Mouse (Mus musculus): ENCODE data around the gene Nptx1. TPM values are rescaled to one million over a fixed set of nuclear protein-coding genes. Genes with fewer than 3 reads are reported as not detected.
A peak's percentile ranks its signal among the peaks of the same experiment; 100 is the strongest.

Gene Nptx1
- polyA plus RNA-seq, 1 experiment from 2014 or later: 4.0 TPM

GRCm38 (mm10) chr11:119563166-119563565, 15.6 kb upstream of the Nptx1 start:
- WGBS: 67% methylated on average over 9 of the region's 9 CpGs
- no peaks in the 10 kb centered on the region for H3K9me3 ChIP-seq
- no peak for ATAC-seq (ENCODE audit: low FRiP score)
- no peak overlapping the region for H3K4me2 ChIP-seq
- no peaks in the 10 kb centered on the region for H3K36me3 ChIP-seq (replicated peaks)
- H3K4me3 ChIP-seq (replicated peaks): no peak overlapping the region
- no peak overlapping the region for H3K27ac ChIP-seq
- H3K9ac ChIP-seq: no peak overlapping the region
- peaks cover 32% of the 10 kb centered on the region for H3K4me1 ChIP-seq
- H3K27me3 ChIP-seq: peaks cover 30% of the 10 kb centered on the region

- Histone ChIP-seq H3K27ac (no peak overlapping the region), H3K4me3 (replicated peaks) (no peak overlapping the region), H3K9me3 (no peaks in the 10 kb centered on the region), H3K4me1 (peaks cover 41% of the 10 kb centered on the region), H3K36me3 (replicated peaks) (no peaks in the 10 kb centered on the region), H3K9ac (no peak overlapping the region), H3K4me2 (no peak overlapping the region), H3K27me3 (peaks cover 30% of the 10 kb centered on the region)
- 35% methylated on average over 6 of the region's 6 CpGs for WGBS
- ATAC-seq (ENCODE audit: low FRiP score): no peak
Measured at GRCm38 (mm10) chr11:119562286-119562685, 14.7 kb upstream of the Nptx1 start.

GRCm38 (mm10) chr11:119558870-119559610, 11.5 kb upstream of the Nptx1 start:
- Histone ChIP-seq H3K9me3 (no peaks in the 10 kb centered on the region), H3K36me3 (replicated peaks) (no peaks in the 10 kb centered on the region), H3K4me2 (peak overlapping the region; percentile 36), H3K4me3 (replicated peaks) (no peak overlapping the region), H3K9ac (peak overlapping the region; percentile 47), H3K4me1 (peaks cover 38% of the 10 kb centered on the region), H3K27ac (peak overlapping the region; percentile 90), H3K27me3 (peaks cover 32% of the 10 kb centered on the region)
- peak; percentile 79 for ATAC-seq (ENCODE audit: low FRiP score)
- 6% methylated on average over 9 of the region's 9 CpGs for WGBS

GRCm38 (mm10) chr11:119557940-119558869, 10.7 kb upstream of the Nptx1 start:
- H3K4me2 ChIP-seq: peak overlapping the region; percentile 36
- no peak overlapping the region for H3K4me3 ChIP-seq (replicated peaks)
- H3K27me3 ChIP-seq: peaks cover 28% of the 10 kb centered on the region
- WGBS: 12% methylated on average over 17 of the region's 17 CpGs
- no peaks in the 10 kb centered on the region for H3K9me3 ChIP-seq
- H3K27ac ChIP-seq: peak overlapping the region; percentile 90
- H3K9ac ChIP-seq: peak overlapping the region; percentile 38
- H3K36me3 ChIP-seq (replicated peaks): no peaks in the 10 kb centered on the region
- peaks cover 40% of the 10 kb centered on the region for H3K4me1 ChIP-seq
- ATAC-seq (ENCODE audit: low FRiP score): peak; percentile 64

- H3K27ac ChIP-seq: no peak overlapping the region
- peaks cover 52% of the 10 kb centered on the region for H3K27me3 ChIP-seq
- no peak overlapping the region for H3K4me3 ChIP-seq (replicated peaks)
- ATAC-seq (ENCODE audit: low FRiP score): no peak
- no peak overlapping the region for H3K9ac ChIP-seq
- H3K9me3 ChIP-seq: no peaks in the 10 kb centered on the region
- H3K4me2 ChIP-seq: no peak overlapping the region
- no peaks in the 10 kb centered on the region for H3K36me3 ChIP-seq (replicated peaks)
- H3K4me1 ChIP-seq: peaks cover 56% of the 10 kb centered on the region
- 85% methylated on average over 7 of the region's 7 CpGs for WGBS
Measured at GRCm38 (mm10) chr11:119555170-119555569, 7.6 kb upstream of the Nptx1 start.

GRCm38 (mm10) chr11:119554706-119555105, 7.2 kb upstream of the Nptx1 start:
- Histone ChIP-seq H3K36me3 (replicated peaks) (no peaks in the 10 kb centered on the region), H3K4me3 (replicated peaks) (no peak overlapping the region), H3K4me2 (no peak overlapping the region), H3K9ac (no peak overlapping the region), H3K4me1 (peaks cover 56% of the 10 kb centered on the region), H3K9me3 (no peaks in the 10 kb centered on the region), H3K27ac (no peak overlapping the region), H3K27me3 (peaks cover 57% of the 10 kb centered on the region)
- 87% methylated on average over 7 of the region's 7 CpGs for WGBS
- no peak for ATAC-seq (ENCODE audit: low FRiP score)

- no peak overlapping the region for H3K4me2 ChIP-seq
- no peak overlapping the region for H3K4me3 ChIP-seq (replicated peaks)
- no peak for ATAC-seq (ENCODE audit: low FRiP score)
- H3K9ac ChIP-seq: no peak overlapping the region
- H3K27ac ChIP-seq: no peak overlapping the region
- WGBS: 75% methylated on average over 9 of the region's 9 CpGs
- no peaks in the 10 kb centered on the region for H3K9me3 ChIP-seq
- no peaks in the 10 kb centered on the region for H3K36me3 ChIP-seq (replicated peaks)
- peaks cover 73% of the 10 kb centered on the region for H3K27me3 ChIP-seq
- H3K4me1 ChIP-seq: peaks cover 56% of the 10 kb centered on the region
Measured at GRCm38 (mm10) chr11:119552902-119553802, 5.6 kb upstream of the Nptx1 start.

GRCm38 (mm10) chr11:119552301-119552700, 4.7 kb upstream of the Nptx1 start:
- H3K27ac ChIP-seq: no peak overlapping the region

GRCm38 (mm10) chr11:119551468-119551867, 3.9 kb upstream of the Nptx1 start:
- 37% methylated on average over 3 of the region's 3 CpGs for WGBS
- peaks cover 62% of the 10 kb centered on the region for H3K4me1 ChIP-seq
- peak overlapping the region; percentile 39; the same call in 1 of the 2 replicates for H3K27ac ChIP-seq

More at GRCm38 (mm10) chr11:119552301-119552700, 4.7 kb upstream of the Nptx1 start:
- Histone ChIP-seq H3K4me2 (no peak overlapping the region), H3K4me1 (peaks cover 56% of the 10 kb centered on the region), H3K27me3 (peaks cover 81% of the 10 kb centered on the region), H3K4me3 (replicated peaks) (no peak overlapping the region), H3K9me3 (no peaks in the 10 kb centered on the region), H3K36me3 (replicated peaks) (no peaks in the 10 kb centered on the region), H3K9ac (no peak overlapping the region)
- 75% methylated on average over 1 of the region's 1 CpGs for WGBS
- ATAC-seq (ENCODE audit: low FRiP score): no peak

GRCm38 (mm10) chr11:119550546-119551335, 3.2 kb upstream of the Nptx1 start:
- 54% methylated on average over 10 of the region's 10 CpGs for WGBS
- Histone ChIP-seq H3K36me3 (replicated peaks) (no peaks in the 10 kb centered on the region), H3K4me2 (0 out of 2 replicates have a peak overlapping the region, but pooled peaks have one; percentile 11), H3K27me3 (peaks cover 87% of the 10 kb centered on the region), H3K9me3 (no peaks in the 10 kb centered on the region), H3K9ac (no peak overlapping the region), H3K27ac (peak overlapping the region; percentile 39), H3K4me3 (replicated peaks) (no peak overlapping the region), H3K4me1 (peaks cover 69% of the 10 kb centered on the region)
- ATAC-seq (ENCODE audit: low FRiP score): peak; percentile 40; the same call in 1 of the 2 replicates

More at GRCm38 (mm10) chr11:119551468-119551867, 3.9 kb upstream of the Nptx1 start:
- Histone ChIP-seq H3K36me3 (replicated peaks) (no peaks in the 10 kb centered on the region), H3K4me2 (0 out of 2 replicates have a peak overlapping the region, but pooled peaks have one; percentile 11), H3K9ac (no peak overlapping the region), H3K9me3 (no peaks in the 10 kb centered on the region), H3K27me3 (peaks cover 86% of the 10 kb centered on the region), H3K4me3 (replicated peaks) (no peak overlapping the region)
- no peak for ATAC-seq (ENCODE audit: low FRiP score)

- Histone ChIP-seq H3K36me3 (replicated peaks) (no peaks in the 10 kb centered on the region), H3K9ac (peak overlapping the region; percentile 12), H3K9me3 (no peaks in the 10 kb centered on the region), H3K4me2 (peak overlapping the region; percentile 99), H3K4me3 (replicated peaks) (peak overlapping the region; percentile 62), H3K27ac (no peak overlapping the region), H3K4me1 (peaks cover 82% of the 10 kb centered on the region), H3K27me3 (peaks cover 88% of the 10 kb centered on the region)
- ATAC-seq (ENCODE audit: low FRiP score): no peak
- WGBS: under 1% methylated on average over 43 of the region's 43 CpGs
Measured at GRCm38 (mm10) chr11:119549371-119549811, 1.8 kb upstream of the Nptx1 start.
